Mouse (Mus musculus): ENCODE measurements around the gene Cdca7l. TPM values are rescaled to one million over a fixed set of nuclear protein-coding genes. Genes with fewer than 3 reads are reported as not detected.

Cdca7l gene
- polyA plus RNA-seq, 1 experiment from 2014 or later: 44.2 TPM

DNA sequence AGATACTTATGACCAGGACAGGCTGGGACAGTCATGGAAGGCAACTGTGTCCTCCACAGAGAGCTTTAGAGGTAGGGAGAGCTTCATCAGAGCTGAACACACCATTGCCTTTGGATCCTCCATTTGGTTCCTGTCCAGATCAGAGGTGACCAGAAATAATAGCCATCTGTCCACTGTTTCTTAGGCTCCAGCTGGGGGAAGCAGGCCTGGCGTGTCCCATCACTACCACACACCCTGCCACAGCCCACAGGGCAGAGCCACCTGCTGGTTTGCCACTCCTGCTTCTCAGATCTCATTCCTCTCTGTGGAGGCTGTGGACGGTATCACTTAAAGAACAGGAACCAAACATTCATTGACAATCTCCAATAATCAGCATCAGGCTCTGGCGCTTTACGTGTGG lies 32.9 kb upstream of the Cdca7l start:
- H3K27ac ChIP-seq (replicated peaks; ENCODE audit: low read depth, low read length): no peak overlapping the region
- ATAC-seq (ENCODE audit: insufficient number of reproducible peaks, low FRiP score, low TSS enrichment, low read depth): no peak
- DNase-seq (ENCODE audit: low spot score): no peak
- no peak overlapping the region for H3K4me3 ChIP-seq (ENCODE audit: low read depth, low read length)
- no peaks in the 10 kb centered on the region for H3K4me1 ChIP-seq (ENCODE audit: control insufficient read depth, insufficient read depth, low read length)
- no peaks in the 10 kb centered on the region for H3K9me3 ChIP-seq (ENCODE audit: control insufficient read depth, low read length)
- H3K27me3 ChIP-seq (ENCODE audit: control insufficient read depth, insufficient read depth, low read length): no peaks in the 10 kb centered on the region
- no peak overlapping the region for H3K4me2 ChIP-seq (ENCODE audit: low read depth, severe bottlenecking)
- 86% methylated on average over 4 of the region's 4 CpGs for WGBS
- H3K36me3 ChIP-seq (ENCODE audit: control insufficient read depth, insufficient read depth, low read length): no peaks in the 10 kb centered on the region
- H3K9ac ChIP-seq (ENCODE audit: low read length): no peak overlapping the region

DNA sequence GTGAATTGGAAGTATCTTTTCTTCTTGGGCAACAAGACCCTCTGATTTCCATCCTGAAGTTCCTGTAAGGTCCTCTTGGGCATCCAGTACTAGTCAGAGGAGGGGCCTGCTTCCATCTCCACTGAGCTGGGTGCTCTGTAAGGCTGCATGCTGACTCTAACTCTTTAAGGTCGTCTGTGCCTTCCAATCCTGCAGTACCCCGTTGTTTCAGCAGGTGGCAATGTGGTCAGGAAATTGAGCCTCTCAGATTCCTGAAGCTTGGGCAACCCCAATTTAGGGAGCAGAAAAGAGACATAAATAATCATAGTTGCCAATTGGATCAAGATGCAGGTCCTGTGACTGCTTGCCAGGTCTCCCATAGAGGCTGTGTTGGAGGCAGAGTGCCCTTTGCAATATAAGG lies 31.5 kb upstream of the Cdca7l start:
- Histone ChIP-seq H3K27ac (replicated peaks; ENCODE audit: low read depth, low read length) (no peak overlapping the region), H3K9me3 (ENCODE audit: control insufficient read depth, low read length) (no peaks in the 10 kb centered on the region), H3K36me3 (ENCODE audit: control insufficient read depth, insufficient read depth, low read length) (no peaks in the 10 kb centered on the region), H3K9ac (ENCODE audit: low read length) (no peak overlapping the region), H3K4me2 (ENCODE audit: low read depth, severe bottlenecking) (no peak overlapping the region), H3K4me1 (ENCODE audit: control insufficient read depth, insufficient read depth, low read length) (no peaks in the 10 kb centered on the region), H3K4me3 (ENCODE audit: low read depth, low read length) (no peak overlapping the region), H3K27me3 (ENCODE audit: control insufficient read depth, insufficient read depth, low read length) (no peaks in the 10 kb centered on the region)
- DNase-seq (ENCODE audit: low spot score) (peak; percentile 88), ATAC-seq (ENCODE audit: insufficient number of reproducible peaks, low FRiP score, low TSS enrichment, low read depth) (no peak)
- 2% methylated on average over 2 of the region's 2 CpGs for WGBS

- no peaks in the 10 kb centered on the region for H3K27me3 ChIP-seq (ENCODE audit: control insufficient read depth, insufficient read depth, low read length)
- no peaks in the 10 kb centered on the region for H3K9me3 ChIP-seq (ENCODE audit: control insufficient read depth, low read length)
- WGBS: 78% methylated on average over 5 of the region's 5 CpGs
- H3K9ac ChIP-seq (ENCODE audit: low read length): no peak overlapping the region
- no peak overlapping the region for H3K4me2 ChIP-seq (ENCODE audit: low read depth, severe bottlenecking)
- no peak for DNase-seq (ENCODE audit: low spot score)
- H3K36me3 ChIP-seq (ENCODE audit: control insufficient read depth, insufficient read depth, low read length): no peaks in the 10 kb centered on the region
- no peak overlapping the region for H3K4me3 ChIP-seq (ENCODE audit: low read depth, low read length)
- H3K4me1 ChIP-seq (ENCODE audit: control insufficient read depth, insufficient read depth, low read length): no peaks in the 10 kb centered on the region
- no peak for ATAC-seq (ENCODE audit: insufficient number of reproducible peaks, low FRiP score, low TSS enrichment, low read depth)
- H3K27ac ChIP-seq (replicated peaks; ENCODE audit: low read depth, low read length): no peak overlapping the region
Observed at GRCm38 (mm10) chr12:117776841-117777240, 27.2 kb upstream of the Cdca7l start.

DNA sequence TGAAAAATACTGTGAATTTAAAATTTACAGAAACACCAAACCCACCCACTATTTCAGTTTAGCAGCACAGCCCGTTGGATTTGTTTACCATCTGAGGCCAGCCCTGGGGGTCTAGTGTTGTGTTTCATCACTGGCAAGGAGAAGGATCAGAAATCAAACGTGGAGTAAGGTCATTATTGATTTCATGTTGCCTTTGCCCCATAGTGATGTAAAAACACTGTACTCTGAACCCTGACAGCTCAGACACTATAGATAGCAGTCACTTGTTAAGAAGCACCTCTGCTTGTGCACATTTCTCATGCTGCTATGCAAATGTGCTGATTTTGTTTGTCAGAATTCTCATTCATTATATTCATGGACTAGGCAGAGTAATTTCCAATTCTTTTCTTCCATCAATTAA lies 22.7 kb upstream of the Cdca7l start:
- no peak for ATAC-seq (ENCODE audit: insufficient number of reproducible peaks, low FRiP score, low TSS enrichment, low read depth)
- no peak overlapping the region for H3K4me2 ChIP-seq (ENCODE audit: low read depth, severe bottlenecking)
- no peaks in the 10 kb centered on the region for H3K4me1 ChIP-seq (ENCODE audit: control insufficient read depth, insufficient read depth, low read length)
- H3K27me3 ChIP-seq (ENCODE audit: control insufficient read depth, insufficient read depth, low read length): no peaks in the 10 kb centered on the region
- no peak for DNase-seq (ENCODE audit: low spot score)
- 51% methylated on average over 2 of the region's 2 CpGs for WGBS
- H3K9me3 ChIP-seq (ENCODE audit: control insufficient read depth, low read length): no peaks in the 10 kb centered on the region
- H3K4me3 ChIP-seq (ENCODE audit: low read depth, low read length): no peak overlapping the region
- no peak overlapping the region for H3K27ac ChIP-seq (replicated peaks; ENCODE audit: low read depth, low read length)
- no peaks in the 10 kb centered on the region for H3K36me3 ChIP-seq (ENCODE audit: control insufficient read depth, insufficient read depth, low read length)
- H3K9ac ChIP-seq (ENCODE audit: low read length): no peak overlapping the region

GRCm38 (mm10) chr12:117783426-117783825 lies 20.7 kb upstream of the Cdca7l start:
- no peak for ATAC-seq (ENCODE audit: insufficient number of reproducible peaks, low FRiP score, low TSS enrichment, low read depth)
- H3K36me3 ChIP-seq (ENCODE audit: control insufficient read depth, insufficient read depth, low read length): no peaks in the 10 kb centered on the region

GRCm38 (mm10) chr12:117786621-117787020 lies 17.5 kb upstream of the Cdca7l start:
- Histone ChIP-seq H3K4me3 (ENCODE audit: low read depth, low read length) (no peak overlapping the region), H3K4me2 (ENCODE audit: low read depth, severe bottlenecking) (no peak overlapping the region), H3K27ac (replicated peaks; ENCODE audit: low read depth, low read length) (no peak overlapping the region), H3K27me3 (ENCODE audit: control insufficient read depth, insufficient read depth, low read length) (no peaks in the 10 kb centered on the region), H3K4me1 (ENCODE audit: control insufficient read depth, insufficient read depth, low read length) (no peaks in the 10 kb centered on the region), H3K9me3 (ENCODE audit: control insufficient read depth, low read length) (no peaks in the 10 kb centered on the region), H3K36me3 (ENCODE audit: control insufficient read depth, insufficient read depth, low read length) (no peaks in the 10 kb centered on the region), H3K9ac (ENCODE audit: low read length) (no peak overlapping the region)
- no peak for DNase-seq (ENCODE audit: low spot score)
- whole genome bisulfite sequencing: 43% methylated on average over 6 of the region's 6 CpGs
- ATAC-seq (ENCODE audit: insufficient number of reproducible peaks, low FRiP score, low TSS enrichment, low read depth): no peak

More at GRCm38 (mm10) chr12:117783426-117783825, 20.7 kb upstream of the Cdca7l start:
- Histone ChIP-seq H3K27ac (replicated peaks; ENCODE audit: low read depth, low read length) (no peak overlapping the region), H3K4me2 (ENCODE audit: low read depth, severe bottlenecking) (no peak overlapping the region), H3K4me1 (ENCODE audit: control insufficient read depth, insufficient read depth, low read length) (no peaks in the 10 kb centered on the region), H3K9ac (ENCODE audit: low read length) (no peak overlapping the region), H3K9me3 (ENCODE audit: control insufficient read depth, low read length) (no peaks in the 10 kb centered on the region), H3K27me3 (ENCODE audit: control insufficient read depth, insufficient read depth, low read length) (no peaks in the 10 kb centered on the region), H3K4me3 (ENCODE audit: low read depth, low read length) (no peak overlapping the region)
- DNase-seq (ENCODE audit: low spot score): no peak
- WGBS: 91% methylated on average over 1 of the region's 1 CpGs

DNA sequence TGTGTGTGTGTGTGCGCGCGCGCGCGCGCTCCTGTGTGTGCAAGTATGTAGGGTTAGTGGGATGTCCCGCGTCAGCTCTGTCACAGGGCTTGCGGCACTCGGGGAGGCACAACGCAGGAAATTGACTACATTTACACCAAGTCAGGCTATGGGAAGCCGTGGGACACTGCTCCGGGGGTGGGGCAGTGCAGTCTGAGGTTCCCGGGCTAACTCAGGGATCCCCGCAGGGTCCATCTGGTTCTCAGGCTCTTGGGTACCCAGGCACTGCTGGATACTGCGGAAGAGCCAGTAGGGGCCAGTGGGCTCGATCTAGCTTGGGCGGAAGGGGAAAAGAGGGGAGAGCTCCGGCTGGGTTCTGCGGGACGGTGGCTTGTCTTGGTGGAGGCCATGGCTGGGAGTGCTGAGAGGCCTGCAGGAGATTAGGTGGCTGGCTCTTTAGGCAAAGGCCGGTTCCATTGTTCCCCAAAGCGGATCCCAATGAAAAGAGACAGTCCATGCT lies 15.5 kb upstream of the Cdca7l start:
- ATAC-seq (ENCODE audit: insufficient number of reproducible peaks, low FRiP score, low TSS enrichment, low read depth) (0 out of 2 replicates have a peak, but pooled peaks have one; percentile 39), DNase-seq (ENCODE audit: low spot score) (peak; percentile 50)
- WGBS: 15% methylated on average over 24 of the region's 24 CpGs
- Histone ChIP-seq H3K9ac (ENCODE audit: low read length) (0 out of 2 replicates have a peak overlapping the region, but pooled peaks have one; percentile 28), H3K4me2 (ENCODE audit: low read depth, severe bottlenecking) (peak overlapping the region; percentile 57), H3K4me1 (ENCODE audit: control insufficient read depth, insufficient read depth, low read length) (no peaks in the 10 kb centered on the region), H3K36me3 (ENCODE audit: control insufficient read depth, insufficient read depth, low read length) (no peaks in the 10 kb centered on the region), H3K9me3 (ENCODE audit: control insufficient read depth, low read length) (no peaks in the 10 kb centered on the region), H3K27me3 (ENCODE audit: control insufficient read depth, insufficient read depth, low read length) (no peaks in the 10 kb centered on the region), H3K27ac (replicated peaks; ENCODE audit: low read depth, low read length) (no peak overlapping the region), H3K4me3 (ENCODE audit: low read depth, low read length) (0 out of 2 replicates have a peak overlapping the region, but pooled peaks have one; percentile 2)

DNA sequence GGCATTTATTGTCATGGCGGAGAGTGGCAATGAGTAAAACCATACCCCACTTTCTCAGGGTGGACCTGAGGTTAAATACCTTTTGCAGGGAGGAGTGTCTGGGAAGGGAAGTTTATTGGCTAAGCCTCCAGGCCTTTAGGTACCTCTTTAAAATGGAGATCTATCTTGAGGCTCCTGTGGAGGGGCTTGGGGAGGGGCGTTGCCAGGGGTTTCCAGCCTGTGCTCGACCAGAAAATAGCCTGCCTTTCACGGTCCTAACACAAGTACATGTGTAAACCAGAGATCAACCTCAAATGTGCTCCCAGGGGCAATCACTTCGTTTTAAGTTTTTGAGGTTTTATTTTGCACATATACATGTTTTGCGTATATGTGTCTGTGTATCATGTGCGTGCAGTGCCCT lies 15.1 kb upstream of the Cdca7l start:
- Histone ChIP-seq H3K9me3 (ENCODE audit: control insufficient read depth, low read length) (no peaks in the 10 kb centered on the region), H3K27ac (replicated peaks; ENCODE audit: low read depth, low read length) (no peak overlapping the region), H3K27me3 (ENCODE audit: control insufficient read depth, insufficient read depth, low read length) (no peaks in the 10 kb centered on the region), H3K9ac (ENCODE audit: low read length) (no peak overlapping the region), H3K4me3 (ENCODE audit: low read depth, low read length) (no peak overlapping the region), H3K4me2 (ENCODE audit: low read depth, severe bottlenecking) (peak overlapping the region; percentile 57), H3K36me3 (ENCODE audit: control insufficient read depth, insufficient read depth, low read length) (no peaks in the 10 kb centered on the region), H3K4me1 (ENCODE audit: control insufficient read depth, insufficient read depth, low read length) (no peaks in the 10 kb centered on the region)
- no peak for DNase-seq (ENCODE audit: low spot score)
- no peak for ATAC-seq (ENCODE audit: insufficient number of reproducible peaks, low FRiP score, low TSS enrichment, low read depth)
- 32% methylated on average over 7 of the region's 7 CpGs for WGBS

DNA sequence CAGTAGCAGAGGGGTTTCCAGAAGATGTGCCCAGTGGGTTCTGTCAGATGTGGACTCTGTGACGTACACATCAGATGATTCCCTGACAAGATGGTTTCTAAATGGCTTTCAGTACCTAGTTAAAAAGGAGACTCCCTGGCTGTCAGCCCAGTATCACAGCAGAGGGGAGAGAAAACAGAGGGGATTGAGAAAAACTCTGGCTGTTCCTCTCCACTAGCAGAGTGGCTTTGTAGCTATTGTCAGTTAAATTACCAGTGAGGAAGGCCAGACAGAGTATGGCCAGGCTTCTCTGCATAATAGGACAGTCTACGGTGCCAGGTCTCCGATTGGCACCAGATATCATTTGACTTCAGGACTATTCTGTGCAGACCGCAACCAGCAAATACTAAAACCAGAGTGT lies 8.8 kb upstream of the Cdca7l start:
- Histone ChIP-seq H3K4me2 (ENCODE audit: low read depth, severe bottlenecking) (no peak overlapping the region), H3K9ac (ENCODE audit: low read length) (no peak overlapping the region), H3K27me3 (ENCODE audit: control insufficient read depth, insufficient read depth, low read length) (no peaks in the 10 kb centered on the region), H3K27ac (replicated peaks; ENCODE audit: low read depth, low read length) (no peak overlapping the region), H3K4me1 (ENCODE audit: control insufficient read depth, insufficient read depth, low read length) (no peaks in the 10 kb centered on the region), H3K4me3 (ENCODE audit: low read depth, low read length) (no peak overlapping the region), H3K36me3 (ENCODE audit: control insufficient read depth, insufficient read depth, low read length) (no peaks in the 10 kb centered on the region), H3K9me3 (ENCODE audit: control insufficient read depth, low read length) (no peaks in the 10 kb centered on the region)
- WGBS: 89% methylated on average over 4 of the region's 4 CpGs
- ATAC-seq (ENCODE audit: insufficient number of reproducible peaks, low FRiP score, low TSS enrichment, low read depth): no peak
- DNase-seq (ENCODE audit: low spot score): no peak
